Mouse (Mus musculus) layer of hippocampus, postnatal 14 days (tissue): ENCODE measurements around the gene Hspb8. TPM values are rescaled to one million over a fixed set of nuclear protein-coding genes. Genes with fewer than 3 reads are reported as not detected.
A peak's percentile ranks its signal among the peaks of the same experiment; 100 is the strongest.
"Not testable (repeated sequence)": the region's sequence is repeated elsewhere in the genome, so short reads cannot be mapped to it uniquely, and the experiment has no call there.

Experiments used
- DNase-seq, 2 experiments: peaks; one replicate each; pipeline ENCODE4 v3.0.0; 2021 to 2022; ENCODE audit warnings: low spot score in 2 of 2, mixed read lengths in 1 of 2
- total RNA-seq, 2 experiments: library from RNA; stranded (reverse); gene quantifications; 2 replicates each; pipeline ENCODE4 v1.2.3; 2021

Hspb8 gene
- total RNA-seq, 2 experiments from 2014 or later, result 11.3 to 13.8 TPM

GRCm38 (mm10) chr5:116396104-116396503 lies 26.6 kb downstream of the Hspb8 start:
- DNase-seq, result no peak

- DNase-seq, result no peak
These were observed 30.1 kb downstream of the Hspb8 start for GRCm38 (mm10) chr5:116392603-116393002.

GRCm38 (mm10) chr5:116389856-116390542 lies 32.7 kb downstream of the Hspb8 start:
- peak in 1 of 2 experiments; percentile 48 for DNase-seq

- no peak for DNase-seq
These were observed 33.3 kb downstream of the Hspb8 start for GRCm38 (mm10) chr5:116389321-116389720.

- DNase-seq, result no peak
These were observed 35.2 kb downstream of the Hspb8 start for GRCm38 (mm10) chr5:116387302-116387935.

- DNase-seq, result peak; percentile 41 to 60
These were observed 36.6 kb downstream of the Hspb8 start for GRCm38 (mm10) chr5:116386020-116386419.

GRCm38 (mm10) chr5:116382646-116383045 lies 40.0 kb downstream of the Hspb8 start:
- not testable (repeated sequence) for DNase-seq

- DNase-seq, result no peak
These were observed 40.9 kb downstream of the Hspb8 start for GRCm38 (mm10) chr5:116381726-116382125.

- no peak for DNase-seq
These were observed 41.4 kb downstream of the Hspb8 start for GRCm38 (mm10) chr5:116381217-116381616.

- no peak for DNase-seq
These were observed 42.3 kb downstream of the Hspb8 start for GRCm38 (mm10) chr5:116380384-116380783.

- DNase-seq, result no peak
These were observed 43.8 kb downstream of the Hspb8 start for GRCm38 (mm10) chr5:116378872-116379271.

GRCm38 (mm10) chr5:116367923-116368322 lies 54.7 kb downstream of the Hspb8 start:
- no peak for DNase-seq

- DNase-seq, result no peak
These were observed 55.6 kb downstream of the Hspb8 start for GRCm38 (mm10) chr5:116366889-116367682.

- DNase-seq, result no peak
These were observed 61.3 kb downstream of the Hspb8 start for GRCm38 (mm10) chr5:116361342-116361741.

- no peak for DNase-seq
These were observed 61.9 kb downstream of the Hspb8 start for GRCm38 (mm10) chr5:116360751-116361150.

Other genes starting within 250 kb of the Hspb8 start
- gene Ccdc60, start 133.9 kb downstream of the Hspb8 start, total RNA-seq, result under 1 TPM; 0.29 to 0.60 TPM
- gene Srrm4, start 169.0 kb upstream of the Hspb8 start, total RNA-seq, result 10 to 100 TPM; 30.5 to 33.6 TPM